Mouse (Mus musculus) testis, adult 2 months (tissue): ENCODE data around the gene Gmnn. TPM values are rescaled to one million over a fixed set of nuclear protein-coding genes. Genes with fewer than 3 reads are reported as not detected.
A peak's percentile ranks its signal among the peaks of the same experiment; 100 is the strongest.

ENCODE experiments used
- H3K27ac ChIP-seq: fragments of 200-500 bp; 2 replicates; pipeline ENCODE4 v1.5.1; 2012; ENCODE audit warnings: low read depth, low read length; ENCODE audit not compliant: control insufficient read depth, insufficient read depth
- H3K27me3 ChIP-seq: fragments of 200-500 bp; 2 replicates; pipeline ENCODE4 v1.6.1; 2012; ENCODE audit warnings: mild to moderate bottlenecking, low read length, moderate library complexity; ENCODE audit not compliant: control insufficient read depth, insufficient read depth
- H3K36me3 ChIP-seq: fragments of 200-500 bp; 2 replicates; pipeline ENCODE4 v1.6.1; 2012; ENCODE audit warnings: mild to moderate bottlenecking, low read length; ENCODE audit not compliant: control insufficient read depth, insufficient read depth
- H3K4me1 ChIP-seq: fragments of 200-500 bp; 2 replicates; pipeline ENCODE4 v1.6.1; 2012; ENCODE audit warnings: low read length; ENCODE audit not compliant: control insufficient read depth, insufficient read depth
- H3K4me3 ChIP-seq: fragments of 200-500 bp; 2 replicates; pipeline ENCODE4 v1.5.1; 2012; ENCODE audit warnings: low read depth, mild to moderate bottlenecking, low read length, moderate library complexity, mixed read lengths; ENCODE audit not compliant: control insufficient read depth
- CTCF ChIP-seq: fragments of 200-500 bp; IDR thresholded peaks from 2 replicates; pipeline ENCODE4 v1.5.1; 2012; ENCODE audit warnings: low read depth, mild to moderate bottlenecking, inconsistent platforms, low read length, moderate library complexity; ENCODE audit not compliant: control insufficient read depth, insufficient read depth, insufficient replicate concordance
- POLR2A ChIP-seq: fragments of 200-500 bp; IDR thresholded peaks from 2 replicates; pipeline ENCODE4 v1.6.1; 2012; ENCODE audit warnings: low read depth, mild to moderate bottlenecking, inconsistent platforms, low read length, moderate library complexity; ENCODE audit not compliant: control insufficient read depth
- polyA plus RNA-seq: library from polyadenylated mRNA; depleted of rRNA; stranded (reverse); fragments of >200 nt; gene quantifications from 2 replicates; pipeline ENCODE4 v1.2.3, GENCODE M21; 2012

The Gmnn gene
- polyA plus RNA-seq, 1 experiment: 11.0 TPM

- no peaks in the 10 kb centered on the region for H3K27me3 ChIP-seq
- peak; percentile 65; the same call in 1 of the 2 replicates for TF ChIP-seq POLR2A
- TF ChIP-seq CTCF: no peak
- no peaks in the 10 kb centered on the region; the same call in 1 of the 2 replicates for H3K4me1 ChIP-seq
- H3K36me3 ChIP-seq: no peaks in the 10 kb centered on the region
- peak within 1 kb of the TSS; percentile 39 for H3K27ac ChIP-seq
- H3K4me3 ChIP-seq: peak within 1 kb of the TSS; percentile 77
These were observed 20.7 kb downstream of the Gmnn start, which contains the start of gene Armh2 for GRCm38 (mm10) chr13:24741028-24741427. Gene Armh2, plus strand, starts transcription at chr13:24741232.

DNA sequence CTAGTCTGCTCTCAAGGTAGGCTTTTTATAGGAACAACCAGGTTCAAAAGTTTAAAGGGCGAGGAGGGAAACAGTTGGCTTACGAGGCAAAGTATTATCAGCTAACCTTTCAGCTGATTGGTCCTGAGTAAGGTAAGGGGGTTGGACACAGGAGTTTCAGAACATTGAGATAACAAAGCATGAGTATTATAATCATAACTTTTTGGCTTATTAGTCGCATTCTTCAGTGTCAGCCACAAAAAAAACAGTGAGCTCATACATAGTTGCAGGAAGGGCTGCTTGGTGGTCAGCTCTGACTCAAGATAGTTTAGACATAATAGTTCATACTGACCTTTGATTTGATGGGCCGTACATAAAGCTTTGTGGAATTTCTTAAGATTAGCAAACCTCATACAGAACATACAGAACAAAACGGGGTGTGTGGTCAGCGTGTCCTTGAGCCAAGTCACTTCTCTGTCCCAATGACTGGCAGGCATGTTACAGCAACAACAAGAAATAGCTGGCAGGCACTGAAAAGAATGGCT lies 26.1 kb downstream of the Gmnn start:
- no peaks in the 10 kb centered on the region for H3K27me3 ChIP-seq
- H3K4me1 ChIP-seq: no peaks in the 10 kb centered on the region
- TF ChIP-seq POLR2A (no peak), CTCF (no peak)
- no peaks in the 10 kb centered on the region for H3K36me3 ChIP-seq
- H3K27ac ChIP-seq: no peak overlapping the region
- H3K4me3 ChIP-seq: no peak overlapping the region

- Histone ChIP-seq H3K4me3 (no peak overlapping the region), H3K36me3 (no peaks in the 10 kb centered on the region), H3K27me3 (no peaks in the 10 kb centered on the region), H3K4me1 (no peaks in the 10 kb centered on the region), H3K27ac (no peak overlapping the region)
- TF ChIP-seq POLR2A (no peak), CTCF (no peak)
These were observed 27.2 kb downstream of the Gmnn start for GRCm38 (mm10) chr13:24734502-24734901.

GRCm38 (mm10) chr13:24729128-24729527 lies 32.6 kb downstream of the Gmnn start:
- no peaks in the 10 kb centered on the region for H3K27me3 ChIP-seq
- no peak overlapping the region for H3K4me3 ChIP-seq
- TF ChIP-seq CTCF: no peak
- no peak for TF ChIP-seq POLR2A
- no peak overlapping the region for H3K27ac ChIP-seq
- no peaks in the 10 kb centered on the region for H3K4me1 ChIP-seq
- H3K36me3 ChIP-seq: no peaks in the 10 kb centered on the region

DNA sequence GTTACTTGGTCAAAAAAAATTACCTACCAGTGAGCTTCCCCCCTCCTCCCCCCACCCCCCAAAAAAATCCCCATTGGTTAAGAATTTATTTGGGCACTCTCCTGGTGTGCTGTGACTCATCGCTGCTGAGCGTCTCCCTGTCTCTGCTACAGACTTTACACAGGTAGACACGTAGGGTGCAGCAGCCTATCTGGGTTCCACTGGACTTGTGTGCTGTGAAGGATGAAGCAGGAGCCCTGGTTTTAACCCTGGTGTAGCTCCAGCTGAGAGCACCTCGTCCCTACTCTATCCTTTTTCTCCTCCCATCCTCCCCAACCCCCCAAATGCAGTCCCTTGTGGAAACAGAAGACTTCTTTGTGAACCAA lies 37.3 kb downstream of the Gmnn start:
- TF ChIP-seq CTCF (no peak), POLR2A (no peak)
- H3K4me3 ChIP-seq: no peak overlapping the region
- no peaks in the 10 kb centered on the region for H3K4me1 ChIP-seq
- H3K36me3 ChIP-seq: no peaks in the 10 kb centered on the region
- H3K27me3 ChIP-seq: no peaks in the 10 kb centered on the region
- H3K27ac ChIP-seq: no peak overlapping the region

DNA sequence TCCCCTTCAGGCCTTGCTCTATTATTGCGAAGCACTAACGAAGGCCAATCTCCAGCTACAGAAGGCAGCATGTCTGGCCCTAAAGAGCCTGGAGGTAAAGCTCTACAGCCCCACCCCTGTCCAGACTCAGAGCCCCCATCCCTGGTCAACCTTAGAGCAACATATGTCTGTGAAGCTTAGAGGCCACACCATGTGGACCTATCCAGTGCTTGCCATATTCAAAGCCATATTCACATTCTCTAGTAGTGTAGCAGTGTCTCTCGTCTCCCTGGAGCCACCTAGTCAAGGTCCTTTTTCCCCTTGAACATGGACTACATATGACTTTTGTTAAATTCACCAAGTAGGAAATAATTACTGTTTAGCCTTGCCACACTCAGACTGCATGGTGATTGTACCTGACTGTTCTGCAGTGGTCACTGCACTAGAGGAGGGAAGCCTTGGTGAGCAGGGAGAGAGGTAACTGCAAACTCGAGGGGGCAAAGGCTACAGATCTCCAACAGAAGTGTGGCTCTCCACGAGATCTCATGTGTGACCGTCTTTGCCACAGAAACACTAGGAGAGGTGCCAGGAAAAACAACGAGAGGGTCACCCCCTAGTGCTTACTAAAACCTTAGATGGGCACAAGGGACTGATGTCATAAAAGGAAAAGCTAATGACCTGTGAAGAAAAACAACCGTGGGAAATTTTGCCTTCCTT lies 37.9 kb downstream of the Gmnn start:
- H3K27me3 ChIP-seq: no peaks in the 10 kb centered on the region
- no peak overlapping the region for H3K27ac ChIP-seq
- H3K4me3 ChIP-seq: no peak overlapping the region
- no peak for TF ChIP-seq CTCF
- TF ChIP-seq POLR2A: no peak
- no peaks in the 10 kb centered on the region for H3K4me1 ChIP-seq
- no peaks in the 10 kb centered on the region for H3K36me3 ChIP-seq

- Histone ChIP-seq H3K36me3 (no peaks in the 10 kb centered on the region), H3K4me3 (peak overlapping the region; percentile 0; the same call in 1 of the 2 replicates), H3K27me3 (no peaks in the 10 kb centered on the region), H3K27ac (no peak overlapping the region), H3K4me1 (no peaks in the 10 kb centered on the region)
- TF ChIP-seq POLR2A: no peak
These were observed 40.2 kb downstream of the Gmnn start for GRCm38 (mm10) chr13:24721502-24721901.

DNA sequence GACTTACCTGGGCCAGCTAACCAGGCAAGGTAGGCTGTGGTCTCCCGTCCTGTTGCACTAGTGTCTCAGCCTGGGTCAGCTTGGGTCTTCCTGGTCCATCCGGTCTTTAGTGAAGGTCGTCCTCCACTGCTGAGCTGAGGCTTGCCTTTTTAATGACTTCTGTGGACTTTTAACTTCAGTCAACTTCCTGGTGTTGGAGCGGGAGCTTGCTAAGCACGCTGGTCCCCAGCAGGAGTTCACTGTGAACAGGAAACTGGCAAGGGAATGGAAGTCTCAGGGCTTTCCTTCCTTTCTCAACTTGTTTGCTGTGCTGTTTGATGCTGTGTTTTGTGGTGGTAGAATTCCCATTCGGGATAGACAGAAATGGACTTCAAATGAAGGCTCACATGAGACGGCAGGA lies 44.0 kb downstream of the Gmnn start:
- no peak overlapping the region for H3K27ac ChIP-seq
- peaks cover 15% of the 10 kb centered on the region for H3K4me1 ChIP-seq
- TF ChIP-seq POLR2A (no peak), CTCF (no peak)
- no peak overlapping the region for H3K4me3 ChIP-seq
- no peaks in the 10 kb centered on the region for H3K27me3 ChIP-seq
- no peaks in the 10 kb centered on the region for H3K36me3 ChIP-seq
